Mouse (Mus musculus): ENCODE measurements around the gene Tspan9.
A peak's percentile ranks its signal among the peaks of the same experiment; 100 is the strongest.

Tspan9 gene

GRCm38 (mm10) chr6:127924750-127925149, 218.6 kb downstream of the Tspan9 start:
- DNase-seq (ENCODE audit: low spot score in 2 of 2) = no peak

- DNase-seq (ENCODE audit: low spot score in 2 of 2) = no peak
These were observed 220.1 kb downstream of the Tspan9 start for GRCm38 (mm10) chr6:127923296-127923695.

GRCm38 (mm10) chr6:127921996-127922395, 221.4 kb downstream of the Tspan9 start:
- DNase-seq (ENCODE audit: low spot score in 2 of 2) = no peak

GRCm38 (mm10) chr6:127920652-127921051, 222.7 kb downstream of the Tspan9 start:
- DNase-seq (ENCODE audit: low spot score in 2 of 2) = peak; percentile 36 to 72

GRCm38 (mm10) chr6:127919491-127919890, 223.9 kb downstream of the Tspan9 start:
- DNase-seq (ENCODE audit: low spot score in 2 of 2) = no peak

GRCm38 (mm10) chr6:127917712-127918111, 225.7 kb downstream of the Tspan9 start:
- no peak for DNase-seq (ENCODE audit: low spot score in 2 of 2)

GRCm38 (mm10) chr6:127916993-127917392, 226.4 kb downstream of the Tspan9 start:
- no peak for DNase-seq (ENCODE audit: low spot score in 2 of 2)

GRCm38 (mm10) chr6:127912938-127913337, 230.5 kb downstream of the Tspan9 start:
- DNase-seq (ENCODE audit: low spot score in 2 of 2) = no peak

- no peak for DNase-seq (ENCODE audit: low spot score in 2 of 2)
These were observed 231.7 kb downstream of the Tspan9 start for GRCm38 (mm10) chr6:127911687-127912086.
